Mouse (Mus musculus): ENCODE measurements around the gene Smg9. TPM values are rescaled to one million over a fixed set of nuclear protein-coding genes. Genes with fewer than 3 reads are reported as not detected.
A peak's percentile ranks its signal among the peaks of the same experiment; 100 is the strongest.

Smg9 gene
- polyA plus RNA-seq, 1 experiment from 2014 or later: 24.5 TPM

DNA sequence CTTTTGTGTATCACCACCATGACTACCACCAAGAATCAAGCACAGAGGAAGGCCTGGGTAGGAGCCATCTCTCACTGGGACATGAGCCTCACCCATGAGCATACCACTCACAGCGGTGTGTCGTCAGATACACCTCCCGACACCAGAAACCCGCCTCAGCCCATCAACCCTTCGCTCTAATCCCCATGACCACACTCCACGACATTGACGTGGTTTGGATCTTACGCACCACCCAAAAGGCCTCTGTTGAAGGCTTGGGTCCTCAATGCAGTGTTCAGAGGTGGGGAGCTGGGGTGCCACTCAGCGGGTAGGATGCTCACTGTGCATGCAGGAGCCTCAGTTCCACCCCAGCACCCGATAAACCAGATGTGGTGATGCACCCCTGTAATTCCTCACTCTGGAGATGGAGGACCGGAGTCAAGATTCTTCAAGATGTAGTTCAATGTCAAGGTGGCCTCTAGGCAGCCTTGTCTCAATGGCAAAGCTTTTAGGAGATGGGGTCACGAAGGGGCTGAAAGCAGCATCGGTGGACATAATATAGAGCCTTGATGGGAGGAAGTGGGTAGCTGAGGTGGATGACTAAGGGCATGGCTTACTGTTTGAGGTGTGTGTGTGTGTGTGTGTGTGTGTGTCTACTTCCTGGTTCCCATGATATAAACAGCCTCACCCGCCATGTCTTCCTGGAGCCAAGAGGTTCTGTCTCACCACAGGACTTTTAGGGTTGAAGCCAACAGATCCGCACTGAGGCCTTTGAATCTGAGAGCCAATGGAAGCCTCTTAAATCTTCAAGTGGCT is 31.3 kb downstream of the Smg9 start:
- Histone ChIP-seq H3K9me3 (ENCODE audit: low read depth, low read length) (no peaks in the 10 kb centered on the region; the same call in 1 of the 2 replicates), H3K4me2 (no peak overlapping the region), H3K36me3 (ENCODE audit: insufficient read depth) (no peaks in the 10 kb centered on the region), H3K27me3 (ENCODE audit: insufficient read depth, low read length) (peaks cover 14% of the 10 kb centered on the region), H3K4me1 (ENCODE audit: insufficient read depth) (peaks cover 3% of the 10 kb centered on the region; the same call in 1 of the 2 replicates), H3K9ac (no peak overlapping the region), H3K4me3 (ENCODE audit: low read depth, low read length) (no peak overlapping the region), H3K27ac (ENCODE audit: low read depth) (no peak overlapping the region)
- 93% methylated on average over 15 of the region's 15 CpGs for WGBS
- TF ChIP-seq CTCF (IDR thresholded peaks at IDR 0.05; ENCODE audit: low read depth): no peak
- ATAC-seq (ENCODE audit: insufficient read depth) (no peak), DNase-seq (no peak)

DNA sequence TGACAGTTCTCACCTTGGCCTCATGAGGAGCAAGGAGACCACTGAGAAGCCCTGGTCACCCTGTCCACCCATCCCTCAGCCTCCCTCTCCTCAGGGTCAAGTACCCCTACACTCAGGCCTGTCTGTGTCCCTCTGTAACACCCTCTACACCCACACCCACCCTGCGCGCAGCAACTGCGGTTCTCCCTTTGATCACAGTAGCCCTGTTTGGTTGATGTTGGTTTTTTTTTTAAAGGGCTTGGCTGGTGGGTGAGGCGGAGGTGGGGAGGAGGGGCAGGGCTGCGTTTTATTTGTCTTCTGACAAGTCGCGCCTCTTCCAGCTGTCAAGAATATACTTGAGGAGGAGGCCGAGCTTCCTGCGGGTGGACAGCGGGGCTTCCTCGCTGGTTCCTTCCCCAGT is 32.3 kb downstream of the Smg9 start:
- ATAC-seq (ENCODE audit: insufficient read depth): no peak
- H3K4me3 ChIP-seq (ENCODE audit: low read depth, low read length): no peak overlapping the region
- DNase-seq: no peak
- no peak overlapping the region for H3K9ac ChIP-seq
- peaks cover 14% of the 10 kb centered on the region for H3K27me3 ChIP-seq (ENCODE audit: insufficient read depth, low read length)
- no peak overlapping the region for H3K27ac ChIP-seq (ENCODE audit: low read depth)
- H3K4me2 ChIP-seq: 0 out of 2 replicates have a peak overlapping the region, but pooled peaks have one; percentile 4
- H3K9me3 ChIP-seq (ENCODE audit: low read depth, low read length): no peaks in the 10 kb centered on the region; the same call in 1 of the 2 replicates
- H3K4me1 ChIP-seq (ENCODE audit: insufficient read depth): peaks cover 3% of the 10 kb centered on the region; the same call in 1 of the 2 replicates
- no peaks in the 10 kb centered on the region for H3K36me3 ChIP-seq (ENCODE audit: insufficient read depth)
- 15% methylated on average over 11 of the region's 11 CpGs for WGBS
- TF ChIP-seq CTCF (IDR thresholded peaks at IDR 0.05; ENCODE audit: low read depth): no peak

DNA sequence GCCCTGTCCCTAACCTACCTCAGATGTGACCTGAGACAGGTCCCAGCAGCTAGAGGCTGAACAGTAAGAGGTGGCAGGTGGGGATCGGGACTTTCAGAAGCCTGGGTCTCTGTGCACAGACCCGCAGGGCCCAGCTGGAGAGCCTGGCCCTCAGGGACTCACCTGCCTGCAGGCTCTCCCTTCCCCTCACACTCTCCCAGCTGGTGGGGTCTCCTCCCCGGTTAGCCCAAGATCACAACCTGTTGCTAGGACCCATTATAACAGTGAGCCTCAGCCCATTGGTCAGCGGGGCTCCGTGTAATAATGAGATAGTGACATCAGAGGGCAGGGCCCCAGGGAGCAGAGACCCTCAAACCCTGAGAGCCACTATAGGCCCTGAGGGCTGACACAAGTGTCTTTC is 35.9 kb downstream of the Smg9 start:
- 64% methylated on average over 5 of the region's 5 CpGs for WGBS
- no peak for TF ChIP-seq CTCF (IDR thresholded peaks at IDR 0.05; ENCODE audit: low read depth)
- peaks cover 14% of the 10 kb centered on the region for H3K27me3 ChIP-seq (ENCODE audit: insufficient read depth, low read length)
- H3K4me2 ChIP-seq: no peak overlapping the region
- DNase-seq: no peak
- no peaks in the 10 kb centered on the region; the same call in 1 of the 2 replicates for H3K9me3 ChIP-seq (ENCODE audit: low read depth, low read length)
- H3K4me3 ChIP-seq (ENCODE audit: low read depth, low read length): no peak overlapping the region
- no peak overlapping the region for H3K27ac ChIP-seq (ENCODE audit: low read depth)
- no peak for ATAC-seq (ENCODE audit: insufficient read depth)
- H3K36me3 ChIP-seq (ENCODE audit: insufficient read depth): no peaks in the 10 kb centered on the region
- no peak overlapping the region for H3K9ac ChIP-seq
- H3K4me1 ChIP-seq (ENCODE audit: insufficient read depth): peaks cover 3% of the 10 kb centered on the region; the same call in 1 of the 2 replicates

DNA sequence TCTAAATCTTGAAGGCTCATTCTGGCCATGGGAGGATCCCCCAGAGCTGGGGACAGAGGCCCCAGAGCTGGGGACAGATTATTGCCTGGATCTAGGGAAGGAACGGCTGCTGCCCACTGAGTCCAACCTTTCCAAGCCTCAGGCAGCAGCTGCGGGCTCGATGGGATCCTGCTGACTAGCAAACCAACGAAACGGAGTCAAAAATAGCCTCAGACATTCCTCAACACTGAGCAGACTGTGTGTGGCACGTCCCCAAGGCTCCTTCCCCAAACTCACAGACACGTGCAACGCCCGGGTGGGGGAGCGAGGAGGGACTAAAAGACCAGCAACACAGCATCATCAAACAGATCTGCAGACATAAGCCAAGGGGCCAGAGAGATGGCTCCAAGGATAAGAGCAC is 38.6 kb downstream of the Smg9 start:
- Histone ChIP-seq H3K4me3 (ENCODE audit: low read depth, low read length) (no peak overlapping the region), H3K9me3 (ENCODE audit: low read depth, low read length) (no peaks in the 10 kb centered on the region; the same call in 1 of the 2 replicates), H3K9ac (no peak overlapping the region), H3K4me2 (no peak overlapping the region), H3K27ac (ENCODE audit: low read depth) (no peak overlapping the region), H3K36me3 (ENCODE audit: insufficient read depth) (no peaks in the 10 kb centered on the region), H3K27me3 (ENCODE audit: insufficient read depth, low read length) (peaks cover 4% of the 10 kb centered on the region; the same call in 1 of the 2 replicates), H3K4me1 (ENCODE audit: insufficient read depth) (no peaks in the 10 kb centered on the region)
- WGBS: 54% methylated on average over 10 of the region's 10 CpGs
- no peak for ATAC-seq (ENCODE audit: insufficient read depth)
- no peak for TF ChIP-seq CTCF (IDR thresholded peaks at IDR 0.05; ENCODE audit: low read depth)
- DNase-seq: peak; percentile 30

- no peak overlapping the region for H3K9ac ChIP-seq
- H3K4me3 ChIP-seq (ENCODE audit: low read depth, low read length): no peak overlapping the region
- DNase-seq (no peak), ATAC-seq (ENCODE audit: insufficient read depth) (no peak)
- no peaks in the 10 kb centered on the region for H3K36me3 ChIP-seq (ENCODE audit: insufficient read depth)
- H3K4me2 ChIP-seq: no peak overlapping the region
- 75% methylated on average over 6 of the region's 6 CpGs for WGBS
- no peak for TF ChIP-seq CTCF (IDR thresholded peaks at IDR 0.05; ENCODE audit: low read depth)
- H3K9me3 ChIP-seq (ENCODE audit: low read depth, low read length): no peaks in the 10 kb centered on the region
- H3K4me1 ChIP-seq (ENCODE audit: insufficient read depth): no peaks in the 10 kb centered on the region
- H3K27ac ChIP-seq (ENCODE audit: low read depth): no peak overlapping the region
- H3K27me3 ChIP-seq (ENCODE audit: insufficient read depth, low read length): no peaks in the 10 kb centered on the region
These were observed 39.8 kb downstream of the Smg9 start for GRCm38 (mm10) chr7:24439191-24439590.

- H3K36me3 ChIP-seq (ENCODE audit: insufficient read depth): no peaks in the 10 kb centered on the region
- TF ChIP-seq CTCF (IDR thresholded peaks at IDR 0.05; ENCODE audit: low read depth): no peak
- DNase-seq (no peak), ATAC-seq (ENCODE audit: insufficient read depth) (no peak)
- H3K9ac ChIP-seq: no peak overlapping the region
- H3K27me3 ChIP-seq (ENCODE audit: insufficient read depth, low read length): no peaks in the 10 kb centered on the region
- H3K4me1 ChIP-seq (ENCODE audit: insufficient read depth): no peaks in the 10 kb centered on the region
- no peak overlapping the region for H3K27ac ChIP-seq (ENCODE audit: low read depth)
- 49% methylated on average over 7 of the region's 7 CpGs for WGBS
- no peaks in the 10 kb centered on the region for H3K9me3 ChIP-seq (ENCODE audit: low read depth, low read length)
- no peak overlapping the region for H3K4me3 ChIP-seq (ENCODE audit: low read depth, low read length)
- no peak overlapping the region for H3K4me2 ChIP-seq
These were observed 40.5 kb downstream of the Smg9 start for GRCm38 (mm10) chr7:24439891-24440290.

- Histone ChIP-seq H3K4me3 (ENCODE audit: low read depth, low read length) (no peak overlapping the region), H3K27ac (ENCODE audit: low read depth) (no peak overlapping the region), H3K4me1 (ENCODE audit: insufficient read depth) (no peaks in the 10 kb centered on the region), H3K9ac (no peak overlapping the region), H3K36me3 (ENCODE audit: insufficient read depth) (no peaks in the 10 kb centered on the region), H3K4me2 (no peak overlapping the region), H3K27me3 (ENCODE audit: insufficient read depth, low read length) (no peaks in the 10 kb centered on the region), H3K9me3 (ENCODE audit: low read depth, low read length) (no peaks in the 10 kb centered on the region)
- TF ChIP-seq CTCF (IDR thresholded peaks at IDR 0.05; ENCODE audit: low read depth): peak; percentile 98
- WGBS: 5% methylated on average over 1 of the region's 1 CpGs
- ATAC-seq (ENCODE audit: insufficient read depth) (peak; percentile 73), DNase-seq (peak; percentile 82)
These were observed 42.4 kb downstream of the Smg9 start for GRCm38 (mm10) chr7:24441785-24442184.
